Mouse (Mus musculus): ENCODE data around the gene Kctd13. TPM values are rescaled to one million over a fixed set of nuclear protein-coding genes. Genes with fewer than 3 reads are reported as not detected.
"Not testable (repeated sequence)": the region's sequence is repeated elsewhere in the genome, so short reads cannot be mapped to it uniquely, and the experiment has no call there.

Gene Kctd13
- polyA plus RNA-seq, 1 experiment from 2014 or later = 15.1 TPM

- ATAC-seq (replicated peaks; ENCODE audit: insufficient number of reproducible peaks, low FRiP score, low TSS enrichment, low read depth) = no peak; the same call in 1 of the 2 replicates
- H3K27me3 ChIP-seq (ENCODE audit: control insufficient read depth, insufficient read depth, low read length) = no peaks in the 10 kb centered on the region
- H3K4me3 ChIP-seq (ENCODE audit: low read depth, low read length) = peak overlapping the region; percentile 67
- H3K27ac ChIP-seq (replicated peaks; ENCODE audit: low read depth, low read length) = 0 out of 2 replicates have a peak overlapping the region, but pooled peaks have one; percentile 6
- DNase-seq (ENCODE audit: low spot score) = no peak
- H3K4me2 ChIP-seq (ENCODE audit: low read depth, low read length) = peak overlapping the region; percentile 84
- H3K36me3 ChIP-seq (replicated peaks; ENCODE audit: control insufficient read depth, insufficient read depth, low read depth, low read length) = no peaks in the 10 kb centered on the region
- peak overlapping the region; percentile 81 for H3K9ac ChIP-seq (replicated peaks; ENCODE audit: low read length)
- 24% methylated on average over 15 of the region's 16 CpGs for WGBS
- H3K9me3 ChIP-seq (replicated peaks; ENCODE audit: control insufficient read depth, low read length) = no peaks in the 10 kb centered on the region
- H3K4me1 ChIP-seq (ENCODE audit: control insufficient read depth, insufficient read depth, low read length) = no peaks in the 10 kb centered on the region; the same call in 1 of the 2 replicates
Observed at GRCm38 (mm10) chr7:126897390-126898101, 31.1 kb upstream of the Kctd13 start.

DNA sequence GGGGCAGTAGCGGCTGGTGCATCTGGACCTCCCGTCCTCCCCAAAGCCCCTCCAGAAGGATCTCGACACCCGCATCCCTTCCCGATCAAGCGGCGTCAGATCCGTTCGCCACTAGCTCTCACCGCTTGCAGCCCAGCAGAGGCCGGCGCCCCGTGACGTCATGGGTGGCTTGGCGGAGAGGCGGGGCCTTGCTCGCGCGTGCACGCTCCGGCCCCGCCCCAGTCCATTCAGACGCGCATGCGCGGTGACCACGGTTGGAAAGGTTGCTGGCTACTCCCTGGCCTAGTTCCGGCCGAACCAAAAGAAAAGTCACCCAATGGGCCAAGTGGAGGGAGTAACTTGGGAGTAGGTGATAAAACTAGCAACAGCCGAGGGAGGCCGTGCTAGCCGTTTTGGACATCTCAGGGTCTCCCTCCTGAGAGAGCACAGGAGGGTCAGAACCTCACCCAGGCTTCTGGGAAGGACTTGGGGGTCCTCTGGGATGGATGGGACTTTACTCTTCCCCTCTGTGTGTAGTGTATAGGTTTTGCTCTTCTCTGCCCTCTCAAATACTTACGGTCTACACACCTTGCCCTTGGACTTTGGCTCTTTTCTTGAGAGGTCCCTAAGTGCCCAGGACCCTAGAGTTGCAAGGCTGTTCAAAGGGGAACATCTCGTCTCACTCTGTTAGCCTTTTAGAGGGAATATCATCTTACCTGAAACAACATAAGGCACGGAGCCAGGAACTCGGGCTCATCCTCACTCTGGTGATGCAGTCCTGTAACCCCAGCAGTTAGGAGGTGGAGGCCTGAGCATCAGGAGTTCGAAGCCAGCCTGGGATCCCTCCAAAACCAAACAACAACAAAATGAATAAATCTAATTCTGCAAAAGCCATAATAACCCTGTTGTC lies 30.3 kb upstream of the Kctd13 start:
- peak overlapping the region; percentile 84 for H3K4me2 ChIP-seq (ENCODE audit: low read depth, low read length)
- H3K36me3 ChIP-seq (replicated peaks; ENCODE audit: control insufficient read depth, insufficient read depth, low read depth, low read length) = no peaks in the 10 kb centered on the region
- H3K9me3 ChIP-seq (replicated peaks; ENCODE audit: control insufficient read depth, low read length) = no peaks in the 10 kb centered on the region
- ATAC-seq (replicated peaks; ENCODE audit: insufficient number of reproducible peaks, low FRiP score, low TSS enrichment, low read depth) = peak; percentile 89
- no peaks in the 10 kb centered on the region for H3K27me3 ChIP-seq (ENCODE audit: control insufficient read depth, insufficient read depth, low read length)
- no peaks in the 10 kb centered on the region; the same call in 1 of the 2 replicates for H3K4me1 ChIP-seq (ENCODE audit: control insufficient read depth, insufficient read depth, low read length)
- 12% methylated on average over 37 of the region's 37 CpGs for WGBS
- peak overlapping the region; percentile 81 for H3K9ac ChIP-seq (replicated peaks; ENCODE audit: low read length)
- 0 out of 2 replicates have a peak overlapping the region, but pooled peaks have one; percentile 6 for H3K27ac ChIP-seq (replicated peaks; ENCODE audit: low read depth, low read length)
- H3K4me3 ChIP-seq (ENCODE audit: low read depth, low read length) = peak overlapping the region; percentile 67
- peak; percentile 94 for DNase-seq (ENCODE audit: low spot score)

DNA sequence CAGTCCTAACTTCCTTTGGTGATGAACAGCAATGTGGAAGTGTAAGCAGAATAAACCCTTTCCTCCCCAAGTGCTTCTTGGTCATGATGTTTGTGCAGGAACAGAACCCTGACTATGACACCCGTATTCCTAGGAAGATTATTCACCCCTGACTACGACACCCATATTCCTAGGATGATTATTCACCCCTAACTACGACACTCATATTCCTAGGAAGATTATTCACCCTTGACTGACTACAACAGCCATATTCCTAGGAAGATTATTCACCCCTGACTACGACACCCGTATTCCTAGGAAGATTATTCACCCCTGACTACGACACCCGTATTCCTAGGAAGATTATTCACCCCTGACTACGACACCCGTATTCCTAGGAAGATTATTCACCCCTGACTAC lies 28.9 kb upstream of the Kctd13 start:
- H3K9me3 ChIP-seq (replicated peaks; ENCODE audit: control insufficient read depth, low read length); H3K27ac ChIP-seq (replicated peaks; ENCODE audit: low read depth, low read length); H3K9ac ChIP-seq (replicated peaks; ENCODE audit: low read length); H3K27me3 ChIP-seq (ENCODE audit: control insufficient read depth, insufficient read depth, low read length); H3K4me2 ChIP-seq (ENCODE audit: low read depth, low read length); H3K36me3 ChIP-seq (replicated peaks; ENCODE audit: control insufficient read depth, insufficient read depth, low read depth, low read length); ATAC-seq (replicated peaks; ENCODE audit: insufficient number of reproducible peaks, low FRiP score, low TSS enrichment, low read depth); DNase-seq (ENCODE audit: low spot score); H3K4me1 ChIP-seq (ENCODE audit: control insufficient read depth, insufficient read depth, low read length); H3K4me3 ChIP-seq (ENCODE audit: low read depth, low read length): not testable (repeated sequence)
- 93% methylated on average over 5 of the region's 9 CpGs for WGBS

DNA sequence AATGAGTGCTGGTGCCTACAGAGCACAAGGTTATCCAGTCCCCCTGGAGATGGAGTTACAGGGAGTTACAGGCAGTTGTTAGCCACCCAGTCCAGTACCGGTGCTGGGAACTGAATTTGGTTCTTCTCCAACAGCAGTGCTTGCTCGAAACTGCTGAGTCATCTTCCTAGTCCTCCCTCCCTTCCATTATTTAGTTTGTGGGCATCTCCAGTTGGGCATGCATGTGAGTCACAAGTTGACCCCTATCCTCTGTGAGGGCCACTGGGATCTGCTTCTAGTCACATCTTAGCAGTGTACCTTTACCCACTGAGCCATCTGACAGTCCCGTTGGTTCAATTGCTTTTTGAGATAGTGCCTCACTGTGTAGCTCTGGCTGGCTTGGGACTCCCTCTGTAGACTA lies 23.1 kb upstream of the Kctd13 start:
- Histone ChIP-seq H3K4me2 (ENCODE audit: low read depth, low read length) (no peak overlapping the region), H3K4me3 (ENCODE audit: low read depth, low read length) (no peak overlapping the region), H3K9me3 (replicated peaks; ENCODE audit: control insufficient read depth, low read length) (no peaks in the 10 kb centered on the region), H3K36me3 (replicated peaks; ENCODE audit: control insufficient read depth, insufficient read depth, low read depth, low read length) (no peaks in the 10 kb centered on the region), H3K27me3 (ENCODE audit: control insufficient read depth, insufficient read depth, low read length) (no peaks in the 10 kb centered on the region), H3K9ac (replicated peaks; ENCODE audit: low read length) (no peak overlapping the region), H3K27ac (replicated peaks; ENCODE audit: low read depth, low read length) (no peak overlapping the region), H3K4me1 (ENCODE audit: control insufficient read depth, insufficient read depth, low read length) (no peaks in the 10 kb centered on the region)
- no peak for DNase-seq (ENCODE audit: low spot score)
- ATAC-seq (replicated peaks; ENCODE audit: insufficient number of reproducible peaks, low FRiP score, low TSS enrichment, low read depth) = no peak
- WGBS = 81% methylated on average over 3 of the region's 3 CpGs

DNA sequence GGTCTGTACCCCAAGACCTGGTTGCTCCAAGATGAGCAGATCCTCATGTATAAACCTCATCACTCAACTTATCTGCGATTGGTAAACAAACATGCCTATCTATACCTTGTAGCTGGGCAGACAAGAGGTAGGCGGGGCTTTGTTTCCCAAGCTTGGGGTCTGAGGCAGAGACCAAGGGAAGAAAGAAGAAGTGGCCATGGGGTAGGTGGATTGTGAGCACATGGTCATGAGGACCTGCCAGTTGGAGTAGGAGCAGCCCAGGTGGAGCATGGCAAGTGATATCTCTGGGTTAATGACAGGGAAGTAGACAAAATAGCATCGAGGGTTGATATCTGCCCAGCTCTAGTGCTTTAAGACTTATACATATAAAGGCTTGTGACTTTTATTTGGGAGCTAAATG lies 13.8 kb upstream of the Kctd13 start:
- Histone ChIP-seq H3K9me3 (replicated peaks; ENCODE audit: control insufficient read depth, low read length) (no peaks in the 10 kb centered on the region), H3K27me3 (ENCODE audit: control insufficient read depth, insufficient read depth, low read length) (no peaks in the 10 kb centered on the region), H3K27ac (replicated peaks; ENCODE audit: low read depth, low read length) (no peak overlapping the region), H3K9ac (replicated peaks; ENCODE audit: low read length) (no peak overlapping the region), H3K36me3 (replicated peaks; ENCODE audit: control insufficient read depth, insufficient read depth, low read depth, low read length) (no peaks in the 10 kb centered on the region), H3K4me2 (ENCODE audit: low read depth, low read length) (no peak overlapping the region), H3K4me3 (ENCODE audit: low read depth, low read length) (no peak overlapping the region), H3K4me1 (ENCODE audit: control insufficient read depth, insufficient read depth, low read length) (no peaks in the 10 kb centered on the region)
- WGBS = 91% methylated on average over 3 of the region's 3 CpGs
- no peak for DNase-seq (ENCODE audit: low spot score)
- ATAC-seq (replicated peaks; ENCODE audit: insufficient number of reproducible peaks, low FRiP score, low TSS enrichment, low read depth) = no peak

- not testable (repeated sequence) for H3K4me1 ChIP-seq (ENCODE audit: control insufficient read depth, insufficient read depth, low read length); H3K36me3 ChIP-seq (replicated peaks; ENCODE audit: control insufficient read depth, insufficient read depth, low read depth, low read length); H3K9me3 ChIP-seq (replicated peaks; ENCODE audit: control insufficient read depth, low read length); H3K27me3 ChIP-seq (ENCODE audit: control insufficient read depth, insufficient read depth, low read length); H3K4me2 ChIP-seq (ENCODE audit: low read depth, low read length); H3K27ac ChIP-seq (replicated peaks; ENCODE audit: low read depth, low read length); ATAC-seq (replicated peaks; ENCODE audit: insufficient number of reproducible peaks, low FRiP score, low TSS enrichment, low read depth); DNase-seq (ENCODE audit: low spot score); H3K9ac ChIP-seq (replicated peaks; ENCODE audit: low read length); H3K4me3 ChIP-seq (ENCODE audit: low read depth, low read length)
- 45% methylated on average over 4 of the region's 4 CpGs for WGBS
Observed at GRCm38 (mm10) chr7:126918356-126918755, 10.3 kb upstream of the Kctd13 start.

DNA sequence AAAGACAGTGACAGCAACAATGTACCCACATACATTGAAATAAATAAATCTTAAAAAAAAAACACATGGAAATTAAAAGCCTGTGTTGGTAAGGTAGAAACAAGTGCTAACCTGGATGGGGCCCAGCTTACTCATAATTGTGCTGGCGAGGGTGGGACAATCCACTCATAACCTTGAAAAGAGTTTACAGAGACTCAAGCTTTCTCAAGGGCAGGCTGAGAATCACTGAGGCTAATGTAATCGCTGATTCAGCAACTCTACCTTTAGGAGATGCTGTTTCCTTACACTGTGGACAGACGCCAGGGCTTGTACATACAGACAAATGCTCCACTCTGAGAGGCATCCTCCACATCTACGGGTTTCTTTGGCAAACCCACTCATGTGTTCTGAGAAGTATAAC lies 8.7 kb upstream of the Kctd13 start:
- DNase-seq (ENCODE audit: low spot score) = no peak
- WGBS = 81% methylated on average over 4 of the region's 4 CpGs
- H3K4me3 ChIP-seq (ENCODE audit: low read depth, low read length) = no peak overlapping the region

GRCm38 (mm10) chr7:126921563-126921962 lies 7.1 kb upstream of the Kctd13 start:
- no peaks in the 10 kb centered on the region for H3K9me3 ChIP-seq (replicated peaks; ENCODE audit: control insufficient read depth, low read length)
- no peaks in the 10 kb centered on the region for H3K36me3 ChIP-seq (replicated peaks; ENCODE audit: control insufficient read depth, insufficient read depth, low read depth, low read length)
- no peaks in the 10 kb centered on the region for H3K27me3 ChIP-seq (ENCODE audit: control insufficient read depth, insufficient read depth, low read length)
- H3K4me3 ChIP-seq (ENCODE audit: low read depth, low read length) = no peak overlapping the region
- no peak overlapping the region for H3K4me2 ChIP-seq (ENCODE audit: low read depth, low read length)
- no peak overlapping the region for H3K9ac ChIP-seq (replicated peaks; ENCODE audit: low read length)
- H3K4me1 ChIP-seq (ENCODE audit: control insufficient read depth, insufficient read depth, low read length) = no peaks in the 10 kb centered on the region
- no peak overlapping the region for H3K27ac ChIP-seq (replicated peaks; ENCODE audit: low read depth, low read length)
- 80% methylated on average over 2 of the region's 2 CpGs for WGBS
- DNase-seq (ENCODE audit: low spot score) = no peak
- no peak for ATAC-seq (replicated peaks; ENCODE audit: insufficient number of reproducible peaks, low FRiP score, low TSS enrichment, low read depth)

More for the DNA sequence above, 8.7 kb upstream of the Kctd13 start:
- H3K4me2 ChIP-seq (ENCODE audit: low read depth, low read length) = no peak overlapping the region
- H3K27me3 ChIP-seq (ENCODE audit: control insufficient read depth, insufficient read depth, low read length) = no peaks in the 10 kb centered on the region
- H3K27ac ChIP-seq (replicated peaks; ENCODE audit: low read depth, low read length) = no peak overlapping the region
- no peaks in the 10 kb centered on the region for H3K36me3 ChIP-seq (replicated peaks; ENCODE audit: control insufficient read depth, insufficient read depth, low read depth, low read length)
- H3K9me3 ChIP-seq (replicated peaks; ENCODE audit: control insufficient read depth, low read length) = no peaks in the 10 kb centered on the region
- no peak for ATAC-seq (replicated peaks; ENCODE audit: insufficient number of reproducible peaks, low FRiP score, low TSS enrichment, low read depth)
- H3K4me1 ChIP-seq (ENCODE audit: control insufficient read depth, insufficient read depth, low read length) = no peaks in the 10 kb centered on the region
- no peak overlapping the region for H3K9ac ChIP-seq (replicated peaks; ENCODE audit: low read length)
